Mouse (Mus musculus): ENCODE measurements around the gene Med1. TPM values are rescaled to one million over a fixed set of nuclear protein-coding genes. Genes with fewer than 3 reads are reported as not detected.
"Not testable (repeated sequence)": the region's sequence is repeated elsewhere in the genome, so short reads cannot be mapped to it uniquely, and the experiment has no call there.

Gene Med1
- polyA plus RNA-seq, 1 experiment from 2014 or later: 23.9 TPM

GRCm38 (mm10) chr11:98202641-98203350, 9.7 kb upstream of the Med1 start, which contains the start of gene Cdk12:
TSS of gene Cdk12 (plus strand) at chr11:98203059.
- ChIA-PET CTCF (interaction anchor here (0.7 kb wide), 1 partner anchor 17 kb away, joined by 3 read pairs; no protein-coding TSS in a partner anchor), POLR2A (interaction anchor here (0.8 to 1.5 kb wide), 4 partner anchors 8 to 15 kb away, joined by 3 to 4 read pairs (median 4); no protein-coding TSS in a partner anchor)
- in situ Hi-C loops (cut with MboI; ENCODE audit: low pct_unique_long_range_greater_than_20kb): no loop called here
- TF ChIP-seq CTCF (IDR thresholded peaks at IDR 0.05): no peak
- no peaks in the 10 kb centered on the region for H3K27me3 ChIP-seq
- ATAC-seq (peak; percentile 80), DNase-seq (ENCODE audit: low read depth, low spot score) (peak; percentile 89)

GRCm38 (mm10) chr11:98201791-98202640, 8.9 kb upstream of the Med1 start:
- ChIA-PET POLR2A (interaction anchor here (0.7 to 1.5 kb wide), 3 partner anchors 13 to 193 kb away, joined by 3 to 4 read pairs (median 4); no protein-coding TSS in a partner anchor), CTCF (no interaction called here)
- H3K27me3 ChIP-seq: no peaks in the 10 kb centered on the region
- in situ Hi-C loops (cut with MboI; ENCODE audit: low pct_unique_long_range_greater_than_20kb): no loop called here
- ATAC-seq (no peak), DNase-seq (ENCODE audit: low read depth, low spot score) (no peak)
- TF ChIP-seq CTCF (IDR thresholded peaks at IDR 0.05): no peak

GRCm38 (mm10) chr11:98190820-98191219, 2.3 kb downstream of the Med1 start:
- in situ Hi-C loops (cut with MboI; ENCODE audit: low pct_unique_long_range_greater_than_20kb): no loop called here
- no peaks in the 10 kb centered on the region for H3K27me3 ChIP-seq
- TF ChIP-seq CTCF (IDR thresholded peaks at IDR 0.05): no peak
- ChIA-PET POLR2A (interaction anchor here (2.1 kb wide), 1 partner anchor 11 kb away, joined by 4 read pairs; no protein-coding TSS in a partner anchor), CTCF (no interaction called here)
- ATAC-seq (no peak), DNase-seq (ENCODE audit: low read depth, low spot score) (no peak)

GRCm38 (mm10) chr11:98187640-98188395, 5.3 kb downstream of the Med1 start:
- DNase-seq (ENCODE audit: low read depth, low spot score) (no peak), ATAC-seq (no peak)
- ChIA-PET POLR2A (interaction anchor here (1.1 kb wide), 1 partner anchor 15 kb away, joined by 4 read pairs; the partner anchor contains the start of gene Cdk12), CTCF (no interaction called here)
- in situ Hi-C loops (cut with MboI; ENCODE audit: low pct_unique_long_range_greater_than_20kb): no loop called here
- no peak for TF ChIP-seq CTCF (IDR thresholded peaks at IDR 0.05)
- H3K27me3 ChIP-seq: no peaks in the 10 kb centered on the region

GRCm38 (mm10) chr11:98182149-98182548, 10.9 kb downstream of the Med1 start:
- in situ Hi-C loops (cut with MboI; ENCODE audit: low pct_unique_long_range_greater_than_20kb); ATAC-seq; POLR2A ChIA-PET; CTCF ChIA-PET; DNase-seq (ENCODE audit: low read depth, low spot score); H3K27me3 ChIP-seq: not testable (repeated sequence)

GRCm38 (mm10) chr11:98168400-98168799, 24.7 kb downstream of the Med1 start:
- no peaks in the 10 kb centered on the region for H3K27me3 ChIP-seq
- ATAC-seq: no peak
- DNase-seq (ENCODE audit: low read depth, low spot score): no peak
- no peak for TF ChIP-seq CTCF (IDR thresholded peaks at IDR 0.05)
- in situ Hi-C loops (cut with MboI; ENCODE audit: low pct_unique_long_range_greater_than_20kb): no loop called here
- POLR2A ChIA-PET: no interaction called here
- CTCF ChIA-PET: interaction anchor here (0.8 to 1.4 kb wide), 2 partner anchors 10 to 20 kb away, joined by 3 read pairs; no protein-coding TSS in a partner anchor

GRCm38 (mm10) chr11:98155094-98155493, 38.0 kb downstream of the Med1 start:
- in situ Hi-C loops (cut with MboI; ENCODE audit: low pct_unique_long_range_greater_than_20kb): no loop called here
- no peak for TF ChIP-seq CTCF (IDR thresholded peaks at IDR 0.05)
- CTCF ChIA-PET: no interaction called here
- no peak for DNase-seq (ENCODE audit: low read depth, low spot score)
- POLR2A ChIA-PET: no interaction called here
- no peaks in the 10 kb centered on the region for H3K27me3 ChIP-seq
- no peak for ATAC-seq

- no peaks in the 10 kb centered on the region for H3K27me3 ChIP-seq
- in situ Hi-C loops (cut with MboI; ENCODE audit: low pct_unique_long_range_greater_than_20kb): no loop called here
- DNase-seq (ENCODE audit: low read depth, low spot score) (no peak), ATAC-seq (no peak)
- no peak for TF ChIP-seq CTCF (IDR thresholded peaks at IDR 0.05)
- ChIA-PET POLR2A (no interaction called here), CTCF (no interaction called here)
These were observed 42.4 kb downstream of the Med1 start for GRCm38 (mm10) chr11:98150625-98151156.

GRCm38 (mm10) chr11:98149786-98150624, 43.1 kb downstream of the Med1 start, which contains the start of gene Fbxl20:
TSS of gene Fbxl20 (minus strand) at chr11:98150403.
- no peaks in the 10 kb centered on the region for H3K27me3 ChIP-seq
- no peak for TF ChIP-seq CTCF (IDR thresholded peaks at IDR 0.05)
- ATAC-seq (peak; percentile 80), DNase-seq (ENCODE audit: low read depth, low spot score) (peak; percentile 27)
- POLR2A ChIA-PET: no interaction called here
- CTCF ChIA-PET: interaction anchor here (1.6 kb wide), 1 partner anchor 119 kb away, joined by 3 read pairs; no protein-coding TSS in a partner anchor
- in situ Hi-C loops (cut with MboI; ENCODE audit: low pct_unique_long_range_greater_than_20kb): no loop called here

Data from Patski (cell line).